Mouse (Mus musculus): ENCODE data around the gene Shroom3.

DNA sequence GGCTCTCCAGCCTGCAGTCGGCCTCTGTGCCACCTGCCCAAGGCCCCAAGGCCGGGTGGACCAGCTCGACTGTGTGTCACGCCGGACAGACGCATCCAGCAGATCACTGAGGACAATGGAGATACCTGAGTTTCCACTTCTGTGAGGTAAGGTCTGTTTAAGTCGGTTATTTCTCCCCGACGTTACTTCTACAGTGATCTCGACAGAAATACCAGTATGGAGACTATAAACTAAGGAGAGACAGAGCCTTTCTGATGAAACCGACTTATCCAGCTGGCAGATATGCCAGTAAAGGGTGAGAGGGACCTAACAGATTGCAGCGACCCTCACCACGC is 126.1 kb downstream of the Shroom3 start:
- TF ChIP-seq CTCF (IDR thresholded peaks at IDR 0.05; ENCODE audit: low read depth, low read length) (no peak), POLR2A (IDR thresholded peaks at IDR 0.05; ENCODE audit: borderline replicate concordance, low read depth, low read length) (no peak)

Data from bone marrow macrophage, adult 2 months (primary cell).